Mouse (Mus musculus) kidney, adult 2 months (tissue): ENCODE measurements at regions not wholly inside any gene's neighbourhood (a gene's known extent, or its start where the extent isn't known, plus 50 kb on each side); places are given as distances from the start of the nearest gene placed in this dataset.

ENCODE experiments used
- CTCF ChIP-seq: fragments of 200-500 bp; conservative IDR thresholded peaks from 2 replicates; pipeline ENCODE4 v1.5.1; 2011; ENCODE audit warnings: low read depth, mild to moderate bottlenecking, control low read depth, low read length, moderate library complexity, mixed read lengths; ENCODE audit not compliant: insufficient read depth, insufficient read length
- POLR2A ChIP-seq: fragments of 200-500 bp; IDR thresholded peaks from one replicate; pipeline ENCODE4 v1.6.1; 2011; ENCODE audit warnings: low read depth, low read length, control low read depth

- no peak for TF ChIP-seq CTCF
- TF ChIP-seq POLR2A = no peak
Observed at GRCm38 (mm10) chr3:38116071-38116787, 368.4 kb downstream of the Ankrd50 start.
